Mouse (Mus musculus) testis, adult 2 months (tissue): ENCODE data around the gene Nfe2l1.

Experiments used
- CTCF ChIP-seq: fragments of 200-500 bp; IDR thresholded peaks from 2 replicates; pipeline ENCODE4 v1.5.1; 2012; ENCODE audit warnings: low read depth, mild to moderate bottlenecking, inconsistent platforms, low read length, moderate library complexity; ENCODE audit not compliant: control insufficient read depth, insufficient read depth, insufficient replicate concordance
- POLR2A ChIP-seq: fragments of 200-500 bp; IDR thresholded peaks from 2 replicates; pipeline ENCODE4 v1.6.1; 2012; ENCODE audit warnings: low read depth, mild to moderate bottlenecking, inconsistent platforms, low read length, moderate library complexity; ENCODE audit not compliant: control insufficient read depth

DNA sequence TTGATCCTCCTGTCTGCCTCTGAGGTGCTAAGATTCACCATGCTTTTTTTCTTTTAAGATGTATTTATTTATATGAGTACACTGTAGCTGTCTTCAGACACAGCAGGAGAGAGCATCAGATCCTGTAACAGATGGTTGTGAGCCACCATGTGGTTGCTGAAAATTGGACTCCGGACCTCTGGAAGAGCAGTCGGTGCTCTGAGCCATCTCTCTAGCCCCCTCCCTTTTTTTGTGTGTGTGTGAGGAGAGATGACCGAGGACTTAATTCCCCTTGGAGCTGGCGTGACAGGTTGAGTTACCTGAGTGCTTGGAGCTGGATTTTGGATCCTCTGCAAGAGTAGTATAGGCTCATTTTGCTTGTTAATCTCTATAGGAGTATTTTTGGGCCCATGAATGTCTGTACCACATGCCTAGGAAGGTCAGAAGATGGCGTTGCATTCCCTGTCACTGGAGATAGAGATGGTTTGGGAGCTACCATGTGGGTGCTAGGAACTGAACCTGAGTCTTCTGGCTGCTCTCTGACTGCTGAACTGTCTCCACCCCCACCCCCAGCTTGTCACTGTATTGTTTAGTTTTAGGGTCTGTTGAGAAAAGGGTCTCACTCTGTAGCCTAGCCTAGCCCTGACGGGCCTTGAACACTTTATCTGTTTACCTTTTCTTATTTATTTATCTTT lies 20.1 kb downstream of the Nfe2l1 start:
- TF ChIP-seq CTCF = no peak
- TF ChIP-seq POLR2A = no peak
